Mouse (Mus musculus) liver, postnatal 0 days (tissue): ENCODE data around the gene Bank1. TPM values are rescaled to one million over a fixed set of nuclear protein-coding genes. Genes with fewer than 3 reads are reported as not detected.

ENCODE experiments used
- ATAC-seq: fragments of 200-750 bp; cut with Nextera tagmentation; 2 replicates; pipeline ENCODE4 v1.8.0; 2017; ENCODE audit warnings: mild to moderate bottlenecking, moderate library complexity
- DNase-seq: peaks from one replicate; pipeline ENCODE4 v3.0.0-alpha.2; 2016
- H3K27ac ChIP-seq: fragments of 300-500 bp; sonication (generic); 2 replicates; pipeline ENCODE4 v1.5.1; 2014; ENCODE audit warnings: antibody characterized with exemption, moderate library complexity, mild to moderate bottlenecking, low read depth
- H3K27me3 ChIP-seq: fragments of 300-500 bp; sonication (generic); 2 replicates; pipeline ENCODE4 v1.6.1; 2014; ENCODE audit warnings: low read length, control low read depth, mixed read lengths; ENCODE audit not compliant: insufficient read depth
- H3K36me3 ChIP-seq: fragments of 300-500 bp; sonication (generic); replicated peaks from 2 replicates; pipeline ENCODE4 v1.6.1; 2014; ENCODE audit warnings: mild to moderate bottlenecking, control low read depth, low read length, moderate library complexity, mixed read lengths; ENCODE audit not compliant: insufficient read depth
- H3K4me1 ChIP-seq: fragments of 300-500 bp; sonication (generic); 2 replicates; pipeline ENCODE4 v1.6.1; 2014; ENCODE audit warnings: antibody characterized with exemption, mild to moderate bottlenecking, control low read depth; ENCODE audit not compliant: insufficient read depth
- H3K4me2 ChIP-seq: fragments of 300-500 bp; sonication (generic); 2 replicates; pipeline ENCODE4 v1.6.1; 2014; ENCODE audit warnings: low read depth, mild to moderate bottlenecking, low read length, moderate library complexity, mixed read lengths
- H3K4me3 ChIP-seq: fragments of 300-500 bp; sonication (generic); 2 replicates; pipeline ENCODE4 v1.5.1; 2014; ENCODE audit warnings: low read depth, low read length
- H3K9ac ChIP-seq: fragments of 300-500 bp; sonication (generic); replicated peaks from 2 replicates; pipeline ENCODE4 v1.6.1; 2014; ENCODE audit warnings: mild to moderate bottlenecking, moderate library complexity
- H3K9me3 ChIP-seq: fragments of 300-500 bp; sonication (generic); 2 replicates; pipeline ENCODE4 v1.6.1; 2016; ENCODE audit warnings: mild to moderate bottlenecking, control low read depth, low read length, mixed read lengths
- CTCF ChIP-seq: sonication (generic); IDR thresholded peaks from 2 replicates; pipeline ENCODE4 v1.5.1; 2016; ENCODE audit warnings: antibody characterized with exemption, low read depth
- EP300 ChIP-seq: IDR thresholded peaks from 2 replicates; pipeline ENCODE4 v1.6.1; 2016; ENCODE audit warnings: antibody characterized with exemption, low read depth, mild to moderate bottlenecking
- WGBS: fragments of 180-500 bp; shearing (Covaris S2); extraction: QIAGEN DNeasy Blood & Tissue Kit; methylation state at CpG from one replicate; pipeline ENCODE4 v1.1.7; 2014; ENCODE audit not compliant: insufficient replicate concordance; 5-methylcytosine and 5-hydroxymethylcytosine counted together
- polyA plus RNA-seq: library from polyadenylated mRNA; unstranded; fragments of >200 nt; fragmentation: Nextera tagmentation; extraction: Ambion mirVana; gene quantifications from 2 replicates; pipeline ENCODE4 v1.2.1, GENCODE M21; 2015

The Bank1 gene
- polyA plus RNA-seq, 1 experiment from 2014 or later = 3.0 TPM

GRCm38 (mm10) chr3:136244931-136245330, 80.9 kb downstream of the Bank1 start:
- WGBS = 72% methylated on average over 2 of the region's 2 CpGs
- Histone ChIP-seq H3K9me3 (no peaks in the 10 kb centered on the region), H3K4me2 (no peak overlapping the region), H3K36me3 (no peaks in the 10 kb centered on the region), H3K27ac (no peak overlapping the region), H3K4me3 (no peak overlapping the region), H3K4me1 (no peaks in the 10 kb centered on the region), H3K27me3 (no peaks in the 10 kb centered on the region), H3K9ac (no peak overlapping the region)
- DNase-seq (no peak), ATAC-seq (no peak)
- TF ChIP-seq EP300 (no peak), CTCF (no peak)

DNA sequence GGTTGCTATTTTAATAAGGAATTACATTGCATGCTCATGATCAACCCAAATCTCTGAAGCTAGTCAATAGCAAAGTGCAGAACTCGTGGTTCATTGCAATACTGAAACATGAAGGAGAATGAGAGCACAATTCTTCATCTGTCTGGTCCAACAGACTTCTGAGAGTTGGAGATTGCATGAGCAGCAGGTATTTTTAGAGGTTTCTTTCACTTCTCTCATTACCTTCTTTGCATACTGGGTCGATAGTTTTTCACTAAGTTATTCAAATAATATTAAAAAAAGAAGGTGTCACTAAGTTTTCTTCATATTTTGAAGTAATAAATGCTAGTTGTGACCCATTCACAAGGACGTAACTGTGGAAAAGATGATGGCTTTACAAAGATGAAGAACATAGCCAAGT, 87.1 kb downstream of the Bank1 start:
- Histone ChIP-seq H3K36me3 (no peaks in the 10 kb centered on the region), H3K9me3 (no peaks in the 10 kb centered on the region), H3K4me3 (no peak overlapping the region), H3K27ac (no peak overlapping the region), H3K27me3 (no peaks in the 10 kb centered on the region), H3K4me2 (no peak overlapping the region), H3K4me1 (no peaks in the 10 kb centered on the region), H3K9ac (no peak overlapping the region)
- no peak for ATAC-seq
- WGBS = 66% methylated on average over 3 of the region's 3 CpGs
- DNase-seq = no peak
- TF ChIP-seq EP300 = no peak
- TF ChIP-seq CTCF = no peak

GRCm38 (mm10) chr3:136233507-136233906, 92.4 kb downstream of the Bank1 start:
- ATAC-seq (no peak), DNase-seq (no peak)
- H3K9me3 ChIP-seq = no peaks in the 10 kb centered on the region
- no peak overlapping the region for H3K9ac ChIP-seq
- no peaks in the 10 kb centered on the region for H3K4me1 ChIP-seq
- no peaks in the 10 kb centered on the region for H3K27me3 ChIP-seq
- H3K4me2 ChIP-seq = no peak overlapping the region
- WGBS = 57% methylated on average over 2 of the region's 2 CpGs
- no peaks in the 10 kb centered on the region for H3K36me3 ChIP-seq
- no peak overlapping the region for H3K4me3 ChIP-seq
- H3K27ac ChIP-seq = no peak overlapping the region
- TF ChIP-seq CTCF (no peak), EP300 (no peak)

GRCm38 (mm10) chr3:136230602-136231151, 95.2 kb downstream of the Bank1 start:
- Histone ChIP-seq H3K4me2 (no peak overlapping the region), H3K9me3 (no peaks in the 10 kb centered on the region), H3K27me3 (no peaks in the 10 kb centered on the region), H3K4me3 (no peak overlapping the region), H3K4me1 (no peaks in the 10 kb centered on the region), H3K9ac (no peak overlapping the region), H3K36me3 (no peaks in the 10 kb centered on the region), H3K27ac (no peak overlapping the region)
- DNase-seq (no peak), ATAC-seq (no peak)
- TF ChIP-seq EP300 (no peak), CTCF (no peak)
- WGBS = 84% methylated on average over 3 of the region's 3 CpGs

- 69% methylated on average over 1 of the region's 1 CpGs for WGBS
These were observed 136.1 kb downstream of the Bank1 start for GRCm38 (mm10) chr3:136189661-136190228.

GRCm38 (mm10) chr3:136186548-136187113, 139.2 kb downstream of the Bank1 start:
- Histone ChIP-seq H3K4me3 (no peak overlapping the region), H3K9ac (no peak overlapping the region), H3K9me3 (no peaks in the 10 kb centered on the region), H3K27ac (no peak overlapping the region), H3K4me2 (no peak overlapping the region), H3K27me3 (no peaks in the 10 kb centered on the region), H3K4me1 (no peaks in the 10 kb centered on the region), H3K36me3 (no peaks in the 10 kb centered on the region)
- TF ChIP-seq EP300 (no peak), CTCF (no peak)
- 81% methylated on average over 3 of the region's 3 CpGs for WGBS
- DNase-seq = no peak
- no peak for ATAC-seq

More at GRCm38 (mm10) chr3:136189661-136190228, 136.1 kb downstream of the Bank1 start:
- no peaks in the 10 kb centered on the region for H3K36me3 ChIP-seq
- no peaks in the 10 kb centered on the region for H3K9me3 ChIP-seq
- DNase-seq = no peak
- H3K4me2 ChIP-seq = no peak overlapping the region
- H3K27ac ChIP-seq = no peak overlapping the region
- no peak for TF ChIP-seq EP300
- no peak for TF ChIP-seq CTCF
- no peak overlapping the region for H3K9ac ChIP-seq
- H3K4me1 ChIP-seq = no peaks in the 10 kb centered on the region
- no peak overlapping the region for H3K4me3 ChIP-seq
- no peaks in the 10 kb centered on the region for H3K27me3 ChIP-seq
- no peak for ATAC-seq
